Mouse (Mus musculus) spleen, adult 10 weeks (tissue): ENCODE data around the gene Havcr2. TPM values are rescaled to one million over a fixed set of nuclear protein-coding genes. Genes with fewer than 3 reads are reported as not detected.

ENCODE experiments used
- polyA plus RNA-seq: library from polyadenylated mRNA; stranded (reverse); fragments of 350-450 nt; fragmentation: Illumina TruSeq; extraction: RNeasy Lipid Tissue Mini Kit (QIAGEN cat#74804); gene quantifications from one replicate; pipeline ENCODE4 v1.2.3, GENCODE M21; 2015; ENCODE audit warnings: low replicate concordance; ENCODE audit not compliant: insufficient read depth

The Havcr2 gene
- 37.9 TPM for polyA plus RNA-seq

DNA sequence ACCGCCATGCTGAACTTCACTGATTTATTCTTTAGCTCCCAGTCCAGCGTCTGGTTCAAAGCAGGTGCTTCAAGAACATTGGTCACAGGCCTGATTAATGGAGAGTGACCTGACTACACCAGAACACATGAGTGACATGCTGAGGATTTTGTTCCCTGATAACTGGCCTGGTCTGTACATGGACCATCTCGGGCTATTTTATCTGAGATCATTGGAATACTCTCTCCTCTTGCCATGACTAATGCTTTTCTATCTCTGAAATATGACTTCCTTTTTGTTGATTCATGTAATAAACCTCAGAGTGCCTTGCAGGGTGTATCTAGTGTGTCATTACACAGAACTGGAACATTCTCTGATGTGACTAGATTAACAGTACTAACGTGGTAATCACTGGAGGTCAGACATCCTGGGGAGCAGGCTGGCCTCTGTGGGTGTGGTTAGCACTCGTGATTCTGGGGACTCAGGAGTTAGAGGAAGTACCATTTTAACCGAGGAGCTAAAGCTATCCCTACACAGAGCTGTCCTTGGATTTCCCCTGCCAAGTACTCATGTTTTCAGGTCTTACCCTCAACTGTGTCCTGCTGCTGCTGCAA is at the start of gene Havcr2:
Havcr2 (plus strand) TSS at position 483 of the 593 bp plus-strand sequence.

DNA sequence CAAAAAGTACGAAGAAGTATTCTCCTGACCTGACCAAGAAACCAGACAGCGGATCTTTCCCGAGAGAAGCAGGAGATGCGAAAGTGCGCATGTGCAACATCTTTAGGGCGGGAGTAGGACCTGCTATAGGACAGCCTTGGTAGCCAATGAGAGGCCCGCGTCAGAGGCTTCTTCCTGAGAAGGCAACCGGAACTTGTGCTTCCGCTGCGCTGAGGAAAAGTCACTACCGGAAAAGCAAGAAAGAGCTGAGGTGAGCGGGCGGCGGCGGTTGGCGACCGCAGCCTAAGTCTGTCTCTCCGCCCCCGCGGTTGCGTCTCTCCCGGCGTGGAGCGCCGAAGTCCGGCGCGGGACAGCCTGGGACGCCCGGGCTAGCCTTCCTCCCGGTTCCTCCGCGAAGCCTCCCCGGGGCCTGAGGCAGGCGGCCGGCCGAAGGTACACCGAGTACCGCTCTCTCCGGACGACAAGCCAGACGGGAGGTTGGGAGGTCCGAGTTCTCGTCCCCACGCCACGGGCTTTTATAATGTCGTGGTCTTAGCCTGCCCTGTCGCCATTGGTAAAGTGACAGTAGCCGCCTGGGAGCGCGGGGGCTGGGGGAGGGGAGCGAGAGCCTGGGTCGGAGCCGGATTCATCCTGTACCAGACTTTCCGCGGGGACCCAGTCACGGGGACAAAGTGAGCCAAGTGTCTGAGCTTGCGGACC is 17.8 kb upstream of the Havcr2 start, which contains the start of gene Med7:
Med7 (plus strand) TSS at position 166 of the 699 bp plus-strand sequence.

DNA sequence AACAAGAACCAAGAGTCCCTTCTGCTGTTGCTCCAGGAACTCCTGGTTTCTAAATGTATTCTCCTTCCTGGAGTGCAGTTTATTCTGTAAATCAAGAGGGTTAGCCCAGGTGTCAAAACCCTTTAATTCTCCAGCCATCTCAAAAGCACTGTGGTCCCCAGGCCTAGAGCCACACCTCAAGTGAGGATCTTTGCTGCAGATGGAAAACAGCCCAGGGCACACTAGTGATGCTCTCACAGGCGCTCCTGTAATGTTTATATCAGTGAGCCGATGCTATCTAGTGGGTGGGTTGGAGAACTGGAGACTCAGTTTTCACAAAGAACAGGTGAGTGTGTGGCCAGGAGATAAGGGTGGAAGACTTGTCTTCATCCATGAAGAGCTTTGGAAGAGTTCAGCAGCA is 69.2 kb downstream of the Havcr2 start, which contains the start of gene Gm12169:
Gm12169 (plus strand) TSS at position 301 of the 400 bp plus-strand sequence.

Other genes starting within 250 kb of the Havcr2 start
- not detected for gene Fndc9, start 219.4 kb upstream of the Havcr2 start, polyA plus RNA-seq
- 104 TPM for gene Cyfip2, start 142.1 kb upstream of the Havcr2 start, polyA plus RNA-seq
- 53.5 TPM for gene Itk, start 65.4 kb upstream of the Havcr2 start, polyA plus RNA-seq
- gene Fam71b, start 58.4 kb upstream of the Havcr2 start, polyA plus RNA-seq, result 2.8 TPM
- 72.8 TPM for gene Med7, start 18.0 kb upstream of the Havcr2 start, polyA plus RNA-seq
- not detected for gene Gm12169, start 69.3 kb downstream of the Havcr2 start, polyA plus RNA-seq
- not detected for gene BC053393, start 116.6 kb downstream of the Havcr2 start, polyA plus RNA-seq
- not detected for gene Dppa1, start 174.3 kb downstream of the Havcr2 start, polyA plus RNA-seq